Mouse (Mus musculus) subcutaneous adipose tissue, adult 2 months (tissue): ENCODE results near the gene Smarcc1. TPM values are rescaled to one million over a fixed set of nuclear protein-coding genes. Genes with fewer than 3 reads are reported as not detected.

Experiments
- polyA plus RNA-seq: library from polyadenylated mRNA; depleted of rRNA; stranded (reverse); fragments of >200 nt; gene quantifications from 2 replicates; pipeline ENCODE4 v1.2.3, GENCODE M21; 2012; ENCODE audit warnings: low replicate concordance; rRNA removed

Smarcc1 gene
- 10.3 and 28.4 TPM in 2 replicates for polyA plus RNA-seq

DNA sequence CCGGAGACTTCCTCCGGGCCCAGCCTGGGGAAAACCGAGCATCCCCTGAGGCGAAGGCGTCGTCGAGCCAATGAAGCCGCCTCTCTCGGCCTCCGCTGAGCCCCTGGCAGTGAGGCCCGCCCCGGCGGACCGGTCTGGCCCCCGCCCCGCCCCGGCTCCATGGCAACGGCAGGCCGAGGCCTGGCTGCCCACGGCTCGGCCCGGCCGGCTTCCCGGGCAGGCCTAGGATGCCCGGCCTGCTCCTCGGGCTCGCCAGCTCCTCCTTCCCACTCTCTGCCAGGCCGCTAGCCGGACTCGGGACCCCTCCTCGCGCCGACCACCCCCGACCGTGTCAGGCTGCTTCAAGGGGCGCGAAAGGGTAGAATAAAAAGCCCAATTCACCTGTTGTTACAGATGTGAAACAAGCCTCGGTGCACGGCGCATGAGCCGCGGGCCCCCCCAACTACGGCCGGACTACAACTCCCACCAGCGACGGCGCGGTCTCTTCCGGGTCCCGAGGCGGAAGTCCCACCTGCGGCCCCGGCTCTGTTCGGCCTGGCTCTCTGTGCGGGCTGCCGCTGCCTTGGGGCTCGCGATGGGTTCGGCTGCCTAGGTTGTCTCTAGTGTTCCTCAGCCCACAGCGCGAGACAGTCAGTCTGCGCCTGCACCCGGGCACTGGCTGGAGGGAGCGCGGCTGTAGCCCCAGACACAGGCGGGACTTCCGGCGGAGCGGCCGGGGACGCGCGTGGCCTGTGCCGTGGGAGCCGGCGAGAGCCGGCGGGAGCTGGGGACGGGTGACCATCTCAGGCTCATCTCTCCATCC, at the start of gene Smarcc1:
TSS of gene Smarcc1 (plus strand) at position 732 of the 802 bp plus-strand sequence.

DNA sequence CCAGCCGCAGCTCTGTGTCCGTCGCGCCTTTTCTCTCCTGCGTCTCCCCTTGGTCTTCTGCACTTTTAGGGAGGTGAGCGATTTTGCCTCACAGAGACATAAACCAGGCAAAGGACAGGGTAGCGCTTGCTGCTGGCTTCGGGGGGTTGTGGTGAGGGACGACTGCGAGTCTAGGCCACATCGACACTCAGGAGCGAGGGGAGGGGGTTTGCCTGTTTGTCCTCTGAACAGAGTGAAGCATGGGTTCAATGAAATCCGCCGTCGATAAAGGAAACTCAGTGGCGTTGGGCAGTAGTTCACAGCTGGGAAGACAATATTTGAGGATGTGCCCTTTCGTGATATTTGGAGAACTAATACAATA, 251 bp downstream of the Smarcc1 start, which contains the start of gene Dhx30:
TSS of gene Dhx30 (minus strand) at position 52 of the 361 bp plus-strand sequence.

DNA sequence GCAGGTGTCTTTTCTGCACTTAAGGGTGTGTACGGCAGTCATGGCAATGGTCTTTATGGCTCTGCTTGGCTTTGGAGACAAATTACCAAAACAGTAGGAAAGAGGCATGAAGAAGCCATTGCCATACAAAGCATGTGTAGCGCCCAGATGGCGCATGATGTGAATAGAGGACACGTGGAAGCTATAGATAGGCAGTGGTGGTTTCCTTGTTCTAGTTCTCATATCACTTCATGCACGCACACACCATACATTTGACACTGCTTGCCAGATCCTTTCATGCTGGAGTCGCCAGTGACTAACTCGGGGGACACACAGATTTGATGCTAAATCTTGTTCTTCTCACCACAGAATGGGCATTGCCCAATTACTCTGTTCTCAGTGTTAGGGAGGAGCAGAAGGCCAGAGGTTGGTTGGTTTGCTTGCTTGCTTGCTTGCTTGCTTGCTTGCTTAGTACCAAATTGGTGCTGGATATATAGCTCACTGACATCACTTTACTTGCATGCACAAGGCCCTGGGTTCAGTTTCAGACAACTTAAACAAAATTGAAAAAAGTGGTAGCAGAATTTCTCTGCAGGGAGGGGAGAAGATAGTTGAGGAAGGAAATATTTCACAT, 125.8 kb downstream of the Smarcc1 start, which contains the start of gene Cspg5:
TSS of gene Cspg5 (plus strand) at position 563 of the 613 bp plus-strand sequence.

Other genes starting within 250 kb of the Smarcc1 start
- gene Cdc25a, start 242.1 kb upstream of the Smarcc1 start, polyA plus RNA-seq = 1.6 and 7.2 TPM in 2 replicates
- 179 and 234 TPM in 2 replicates for gene Map4, start 186.2 kb upstream of the Smarcc1 start, polyA plus RNA-seq
- gene Dhx30, start 122 bp downstream of the Smarcc1 start, polyA plus RNA-seq = 68.3 and 108 TPM in 2 replicates
- 2.3 and 5.0 TPM in 2 replicates for gene Cspg5, start 126.1 kb downstream of the Smarcc1 start, polyA plus RNA-seq
- 11.1 and 21.4 TPM in 2 replicates for gene Elp6, start 187.5 kb downstream of the Smarcc1 start, polyA plus RNA-seq
- gene Scap, start 215.6 kb downstream of the Smarcc1 start, polyA plus RNA-seq = 23.6 and 37.5 TPM in 2 replicates